Mouse (Mus musculus): ENCODE measurements around the gene Timm29.

Gene Timm29

DNA sequence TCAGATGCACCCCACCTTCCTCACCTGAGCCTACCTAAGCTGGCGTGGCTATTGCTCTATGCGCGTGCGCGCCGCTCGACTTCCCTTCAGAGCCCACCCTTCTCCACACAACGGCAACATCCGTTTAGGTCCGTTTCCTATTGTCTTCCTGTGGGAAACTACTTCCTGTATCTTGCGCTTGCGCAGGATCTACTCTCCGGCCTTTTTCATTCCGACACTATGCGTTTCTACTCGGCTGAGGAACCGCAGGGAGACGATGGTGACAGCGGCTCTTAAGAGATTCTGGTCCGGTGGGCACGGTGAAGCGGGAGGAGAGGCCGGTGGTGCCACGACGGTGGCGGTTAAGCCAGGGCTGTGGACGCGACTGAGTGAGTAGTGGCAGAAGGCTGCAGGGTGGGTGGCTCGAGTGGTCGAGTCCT is at the start of gene Timm29, which contains the start of gene Yipf2:
Gene Timm29 (plus strand): TSS at position 20 of the 419 bp plus-strand sequence.
Gene Yipf2 (minus strand): TSS at position 126 of the 419 bp plus-strand sequence.
- peak; percentile 92 to 94 for DNase-seq

DNA sequence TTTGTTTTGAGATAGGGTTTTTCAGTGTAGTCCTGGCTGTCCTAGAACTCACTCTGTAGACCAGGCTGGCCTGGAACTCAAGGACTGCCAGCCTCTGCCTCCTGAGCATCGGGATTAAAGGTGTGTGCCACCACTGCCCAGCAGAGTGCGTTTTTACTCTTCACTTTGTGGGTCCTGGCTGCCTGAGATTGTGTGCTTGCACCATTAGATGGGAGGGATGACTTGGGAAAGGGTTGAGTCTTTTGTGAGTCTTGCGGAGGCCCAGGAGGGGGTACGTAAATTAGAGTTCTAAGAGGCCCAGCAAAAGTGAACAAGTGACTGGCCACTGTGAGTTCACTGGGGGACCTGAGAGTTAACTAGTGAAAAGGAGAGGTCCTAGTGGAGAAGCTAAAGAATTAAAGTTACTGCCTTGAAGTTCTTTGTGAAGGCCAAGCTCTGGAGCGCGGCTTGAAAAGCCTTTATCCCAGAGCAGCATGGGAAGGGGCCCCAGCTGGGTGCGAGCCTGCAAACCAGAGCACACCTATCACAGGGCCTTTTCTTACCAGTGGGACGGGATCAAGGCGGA is 47.1 kb upstream of the Timm29 start:
- no peak for DNase-seq

DNA sequence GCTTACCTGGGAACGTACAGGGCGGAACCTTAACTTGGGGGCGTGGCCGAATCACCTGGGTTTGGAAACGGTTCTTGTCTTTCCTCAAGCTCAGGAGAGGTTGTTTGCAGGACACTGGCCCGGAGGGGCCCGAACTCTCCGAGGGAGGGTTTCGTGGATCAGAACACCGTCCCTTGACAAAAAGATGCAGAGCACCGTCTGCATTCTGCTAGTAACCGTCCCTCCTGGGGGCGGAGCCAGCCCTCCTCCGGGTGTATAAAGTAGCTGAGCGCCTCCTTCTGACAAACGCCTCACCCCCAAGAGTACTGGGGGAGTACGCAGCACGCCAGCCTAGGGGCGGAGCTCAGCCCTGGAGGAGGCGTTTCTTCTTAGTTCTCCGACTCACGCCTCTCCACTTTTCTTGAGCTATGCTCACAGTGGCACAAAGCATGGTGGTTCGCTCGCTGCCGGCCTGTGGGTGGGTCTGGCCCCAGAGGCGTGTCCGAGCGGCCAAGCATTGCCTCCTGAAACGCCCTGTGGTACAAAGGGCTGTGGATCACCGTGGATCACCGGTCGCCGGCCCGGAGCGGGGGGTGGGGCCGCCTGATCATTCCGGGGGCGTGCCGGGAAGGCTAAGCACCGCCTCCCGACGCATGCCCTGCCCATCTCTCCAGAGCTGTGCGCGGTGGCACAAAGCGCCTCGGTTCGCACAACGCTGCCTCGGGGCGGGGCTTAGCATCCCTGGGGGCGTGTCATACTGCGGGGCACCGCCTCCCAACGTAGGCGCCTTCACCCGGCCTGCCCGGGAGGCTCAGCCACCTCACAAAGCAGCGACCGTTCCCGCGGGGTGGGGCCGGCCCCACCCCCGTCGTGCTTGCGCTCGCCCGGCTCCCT is 46.4 kb upstream of the Timm29 start:
- peak; percentile 99 to 100 for DNase-seq

DNA sequence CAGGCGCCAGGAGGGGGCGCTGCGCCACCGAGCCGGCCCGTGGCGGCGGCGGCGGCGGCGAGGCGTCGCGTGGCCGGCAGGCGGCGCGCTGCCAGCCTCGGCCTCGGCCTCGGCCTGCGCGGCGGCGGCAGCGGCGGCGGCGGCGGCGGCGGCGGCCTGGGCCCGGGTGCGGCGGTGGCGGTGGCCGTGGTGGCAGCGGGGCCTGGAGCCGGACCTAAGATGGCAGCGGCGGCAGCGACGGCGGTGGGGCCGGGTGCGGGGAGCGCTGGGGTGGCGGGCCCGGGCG is 45.8 kb upstream of the Timm29 start, which contains the start of gene Carm1:
Gene Carm1 (plus strand): TSS at position 106 of the 286 bp plus-strand sequence.
- peak in 1 of 2 experiments; percentile 55 for DNase-seq

DNA sequence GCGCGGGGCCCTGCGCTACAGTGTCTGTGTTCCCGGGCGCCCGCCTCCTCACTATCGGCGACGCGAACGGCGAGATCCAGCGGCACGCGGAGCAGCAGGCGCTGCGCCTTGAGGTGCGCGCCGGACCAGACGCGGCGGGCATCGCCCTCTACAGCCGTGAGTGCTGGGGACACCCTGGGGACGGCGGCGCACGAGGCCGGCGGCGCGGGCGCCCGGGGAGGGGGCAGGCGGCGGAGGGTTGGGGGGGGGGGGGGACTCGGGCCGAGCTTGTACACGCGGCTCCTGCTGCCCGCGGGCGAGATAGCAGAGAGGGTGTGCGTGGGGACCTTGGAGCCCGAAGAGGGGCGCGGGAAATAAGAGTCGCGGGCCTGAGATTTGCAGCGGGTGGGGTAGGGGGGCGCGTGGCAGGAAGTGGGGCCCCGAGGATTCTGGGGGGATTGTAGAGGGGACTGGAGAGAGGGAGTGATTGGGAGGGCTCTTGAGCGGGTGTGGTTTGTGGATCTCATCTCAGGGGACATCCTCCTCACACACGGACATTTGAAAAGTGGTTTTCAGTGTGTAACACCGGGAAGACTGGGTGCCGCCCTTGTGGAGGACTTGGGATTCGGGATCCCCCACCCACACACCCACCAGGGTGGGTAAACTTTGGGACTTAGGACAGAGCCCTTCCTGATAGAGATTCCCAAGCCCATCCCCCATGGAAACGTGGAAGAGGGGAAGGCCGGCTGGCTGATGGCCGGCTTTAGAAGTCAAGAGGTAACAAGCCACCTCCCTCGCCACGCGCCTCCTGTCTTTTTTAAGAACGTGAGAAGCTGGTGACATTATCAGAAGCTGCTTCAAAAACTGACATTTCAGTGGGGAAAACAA is 45.2 kb upstream of the Timm29 start:
- peak; percentile 52 to 56 for DNase-seq

DNA sequence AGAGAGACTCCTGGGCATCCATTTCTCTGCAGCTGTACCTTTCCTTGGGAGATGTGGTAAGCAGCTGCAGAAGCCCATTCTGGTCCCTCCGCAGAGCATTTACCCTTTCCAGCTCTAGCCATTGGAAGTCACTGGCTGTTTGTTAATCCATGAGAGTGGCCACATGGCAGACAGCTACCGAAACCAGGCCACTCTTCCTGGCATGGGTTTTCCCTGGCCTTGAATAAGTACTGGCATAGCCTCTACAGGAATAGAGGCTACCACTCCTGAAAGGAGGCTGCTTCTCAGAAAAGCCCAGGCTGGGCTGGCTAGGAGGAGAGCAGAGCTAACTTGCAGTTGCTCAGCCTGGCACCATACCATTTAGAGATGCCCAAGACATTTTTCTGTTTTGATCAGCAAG is 41.5 kb upstream of the Timm29 start:
- DNase-seq, result no peak

DNA sequence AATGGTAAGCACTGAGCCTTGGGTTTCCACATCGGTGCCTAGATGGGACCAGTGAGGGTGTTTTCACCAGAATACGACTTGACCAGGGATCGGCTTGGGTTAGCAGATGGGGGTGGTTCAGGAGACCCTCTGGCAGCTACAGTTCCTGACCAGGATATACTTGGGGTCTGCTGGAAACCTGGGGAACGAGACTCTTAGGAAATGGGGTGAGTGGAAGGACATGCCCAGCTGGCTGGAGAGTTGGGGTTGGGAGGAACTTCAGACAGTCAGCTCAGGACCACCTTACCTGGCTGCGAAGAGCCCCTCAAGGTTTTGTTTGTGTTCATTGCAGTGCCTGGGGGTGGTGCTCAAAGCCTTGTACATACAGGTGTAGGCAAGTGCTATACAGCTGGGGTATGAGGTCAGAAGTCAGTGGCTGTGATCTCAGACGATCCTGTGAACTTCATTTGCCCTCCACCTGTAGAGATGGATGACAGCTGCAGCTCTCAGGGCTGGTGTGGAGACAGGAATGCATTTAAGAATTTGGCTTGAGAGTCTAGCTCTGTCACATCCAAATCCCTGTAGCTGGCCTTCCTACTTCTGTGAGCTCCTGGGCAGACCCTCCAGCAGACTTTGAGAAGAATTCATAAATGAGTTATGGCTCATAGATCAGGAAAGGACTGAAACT is 38.8 kb upstream of the Timm29 start:
- no peak for DNase-seq

DNA sequence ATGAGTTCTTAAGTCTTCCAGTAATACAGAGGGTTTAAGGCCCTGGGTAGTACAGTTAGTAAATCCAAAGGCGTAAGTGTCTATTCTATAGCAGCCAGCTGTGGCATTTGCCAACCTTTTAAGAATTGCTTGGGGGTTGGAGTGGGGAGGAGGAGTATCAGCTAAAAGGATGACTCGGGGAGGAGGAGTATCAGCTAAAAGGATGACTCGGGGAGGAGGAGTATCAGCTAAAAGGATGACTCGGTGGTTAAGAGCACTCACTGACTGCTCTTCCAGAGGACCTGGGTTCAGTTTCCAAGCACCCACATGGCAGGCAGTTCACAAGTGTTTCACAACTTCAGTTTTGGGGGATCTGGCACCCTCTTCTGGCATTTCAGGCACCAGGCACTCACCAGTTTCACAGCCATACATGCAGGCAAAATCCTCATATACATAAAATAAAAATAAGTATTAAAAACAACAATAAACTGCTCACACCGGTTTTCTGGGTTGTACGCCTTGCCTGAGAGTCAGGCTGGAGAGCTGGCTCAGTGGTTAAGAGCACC is 37.3 kb upstream of the Timm29 start:
- no peak for DNase-seq

DNA sequence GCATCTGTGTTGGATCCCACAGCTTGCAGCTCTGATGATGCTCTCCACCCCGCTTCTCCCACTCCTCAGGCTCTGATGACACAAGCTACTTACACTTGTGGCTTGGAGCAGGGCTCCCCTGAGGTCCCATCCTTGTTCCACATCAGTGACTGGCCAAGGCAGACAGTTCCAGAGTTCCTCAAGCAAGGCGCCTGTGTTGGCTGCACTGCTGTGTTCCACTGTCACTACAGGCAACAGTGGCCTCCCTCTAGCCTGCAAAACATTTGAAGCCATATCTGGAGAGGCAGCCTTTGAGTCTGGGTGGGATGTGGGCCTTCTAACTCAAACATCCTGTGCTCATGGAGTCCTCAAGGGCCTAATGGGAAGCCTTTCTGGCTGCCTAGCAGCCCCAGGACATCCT is 35.5 kb upstream of the Timm29 start:
- DNase-seq, result no peak

DNA sequence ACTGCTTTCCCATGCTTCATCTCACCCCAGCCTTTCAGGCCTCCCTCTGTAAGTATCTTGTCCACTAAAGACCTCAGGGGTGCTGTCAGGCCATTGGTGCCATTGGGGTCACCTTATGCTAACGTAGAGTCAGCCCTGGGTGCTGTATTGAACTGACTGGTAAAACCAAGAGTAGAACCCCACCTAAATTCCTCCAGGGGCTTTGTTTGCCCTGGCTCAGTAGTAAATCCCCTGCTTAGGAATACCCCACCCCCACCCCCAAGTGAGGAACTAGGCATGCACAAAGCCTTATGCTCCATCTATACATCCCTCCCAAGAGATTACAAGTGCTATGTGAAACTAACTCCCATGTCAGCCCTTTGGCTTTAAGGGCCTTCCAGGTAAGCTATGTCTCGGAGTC is 35.0 kb upstream of the Timm29 start:
- no peak for DNase-seq

DNA sequence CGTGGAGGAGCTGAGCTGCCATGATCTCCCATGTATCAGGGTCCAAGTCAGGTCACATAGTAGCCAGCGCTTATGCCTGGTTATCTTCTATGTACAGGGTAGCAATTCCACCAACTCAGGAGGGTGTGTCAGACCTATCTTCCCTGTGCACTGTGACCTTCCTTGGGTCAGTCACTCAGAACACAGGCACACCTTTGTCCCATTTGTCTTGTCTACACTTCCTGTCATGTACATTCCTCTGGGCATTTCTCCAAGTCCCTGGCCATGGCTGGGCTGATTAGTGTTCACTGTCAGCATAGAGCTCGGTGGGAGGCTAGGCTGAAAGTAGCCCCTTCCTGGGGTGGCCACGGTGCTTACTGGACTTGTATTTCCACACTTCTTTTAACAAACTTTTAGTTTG is 34.2 kb upstream of the Timm29 start:
- DNase-seq, result peak in 1 of 2 experiments; percentile 26

DNA sequence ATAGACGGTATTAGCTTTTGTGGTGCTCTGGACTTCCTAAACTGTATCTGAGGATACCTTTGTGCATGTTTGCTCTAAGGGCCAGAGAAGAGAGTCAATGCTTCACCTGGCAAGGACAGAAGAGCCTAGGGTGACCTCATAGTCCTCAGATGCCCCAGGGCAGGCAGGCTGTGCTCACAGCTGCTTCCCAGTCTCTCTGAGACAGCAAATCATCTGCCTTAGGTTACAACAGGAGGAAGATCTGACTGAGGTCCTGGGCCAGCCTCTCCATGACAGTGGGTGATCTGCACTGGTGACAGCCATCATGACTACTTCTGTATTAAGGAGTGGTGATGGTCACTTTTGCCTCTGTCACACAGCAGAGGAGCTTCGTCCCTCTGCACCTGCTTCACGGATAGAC is 33.4 kb upstream of the Timm29 start:
- no peak for DNase-seq

DNA sequence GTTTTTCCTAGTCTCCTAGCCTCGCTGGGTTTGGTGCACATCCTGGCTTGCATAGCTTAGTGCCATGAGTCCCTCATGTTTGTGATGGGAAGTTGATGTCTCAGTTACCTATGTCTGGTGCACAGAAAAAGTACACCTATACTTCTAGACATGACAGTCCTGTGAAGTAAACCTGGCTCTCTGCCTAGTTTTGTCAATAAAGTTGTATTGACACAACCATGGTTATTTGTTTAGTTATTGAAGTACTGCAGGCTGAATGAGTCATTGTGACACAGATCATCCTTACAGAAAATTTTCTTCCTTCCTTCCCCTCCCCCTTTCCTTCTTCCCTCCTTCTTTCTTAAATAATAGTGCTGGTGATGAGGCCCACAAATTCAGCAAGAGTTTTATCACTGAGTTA is 28.1 kb upstream of the Timm29 start:
- no peak for DNase-seq

DNA sequence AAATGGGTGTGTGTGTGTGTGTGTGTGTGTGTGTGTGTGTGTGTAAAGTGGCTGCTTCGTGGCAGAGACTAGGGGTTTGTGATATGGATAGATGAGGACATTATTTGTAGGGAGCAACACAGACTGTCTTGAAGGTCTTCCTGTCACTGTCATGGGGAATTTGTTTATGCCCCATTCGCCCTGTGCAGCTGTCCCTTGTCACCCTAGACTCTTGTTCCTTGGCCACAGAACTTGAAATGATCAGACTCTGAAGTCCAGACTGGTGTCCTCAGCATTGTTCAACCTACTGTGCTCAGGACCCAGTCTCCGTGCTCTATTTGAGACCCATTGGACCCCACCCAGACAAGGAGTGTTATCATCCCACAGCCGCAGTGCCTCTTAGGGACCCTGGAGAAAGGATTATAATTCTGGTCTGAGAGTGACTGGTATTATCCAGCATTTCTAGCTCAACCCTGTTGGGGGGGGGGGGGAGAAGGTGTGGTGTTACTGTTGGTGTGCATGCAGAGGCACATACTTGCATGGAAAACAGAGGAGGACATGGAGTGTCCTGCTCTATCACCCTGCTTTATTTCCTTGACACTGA is 27.4 kb upstream of the Timm29 start:
- no peak for DNase-seq

DNA sequence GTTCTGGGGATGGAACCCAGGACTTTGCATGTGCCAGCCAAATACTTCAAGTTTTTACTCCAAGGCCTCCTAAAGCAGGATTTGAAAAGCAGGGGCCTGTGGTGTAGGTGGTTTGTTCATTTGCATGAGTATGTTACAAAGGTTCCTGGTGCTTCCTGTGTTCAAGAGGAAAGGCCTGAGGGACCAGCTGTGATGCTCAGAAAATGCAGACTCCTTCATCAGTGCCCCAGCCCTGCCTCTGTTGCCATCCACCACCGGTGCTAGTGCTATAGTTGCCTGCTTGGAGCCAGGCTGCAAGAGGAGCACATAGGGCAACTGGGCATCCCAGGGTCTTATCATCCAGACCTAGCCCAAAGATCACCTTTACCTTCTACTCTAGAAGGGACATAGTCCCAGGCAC is 26.0 kb upstream of the Timm29 start:
- DNase-seq, result no peak

DNA sequence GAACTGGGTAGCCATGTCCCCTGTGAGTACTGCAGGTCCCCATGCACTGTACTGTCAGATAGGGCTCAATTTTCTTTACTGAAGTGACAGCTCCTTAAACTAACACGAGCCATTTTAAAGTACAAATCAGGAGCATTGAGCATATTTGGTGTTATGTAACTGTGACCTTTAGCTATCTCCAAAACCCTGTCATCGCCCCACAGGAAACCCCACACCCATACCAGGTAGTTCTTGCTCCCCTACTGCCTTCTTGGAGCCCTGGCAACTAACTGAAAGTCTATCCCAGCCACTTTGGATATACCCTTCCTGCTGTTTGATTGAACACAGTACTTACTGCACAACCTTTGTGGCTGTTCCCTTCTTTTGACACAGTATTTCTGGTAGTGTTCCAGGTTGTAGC is 25.5 kb upstream of the Timm29 start:
- DNase-seq, result no peak

DNA sequence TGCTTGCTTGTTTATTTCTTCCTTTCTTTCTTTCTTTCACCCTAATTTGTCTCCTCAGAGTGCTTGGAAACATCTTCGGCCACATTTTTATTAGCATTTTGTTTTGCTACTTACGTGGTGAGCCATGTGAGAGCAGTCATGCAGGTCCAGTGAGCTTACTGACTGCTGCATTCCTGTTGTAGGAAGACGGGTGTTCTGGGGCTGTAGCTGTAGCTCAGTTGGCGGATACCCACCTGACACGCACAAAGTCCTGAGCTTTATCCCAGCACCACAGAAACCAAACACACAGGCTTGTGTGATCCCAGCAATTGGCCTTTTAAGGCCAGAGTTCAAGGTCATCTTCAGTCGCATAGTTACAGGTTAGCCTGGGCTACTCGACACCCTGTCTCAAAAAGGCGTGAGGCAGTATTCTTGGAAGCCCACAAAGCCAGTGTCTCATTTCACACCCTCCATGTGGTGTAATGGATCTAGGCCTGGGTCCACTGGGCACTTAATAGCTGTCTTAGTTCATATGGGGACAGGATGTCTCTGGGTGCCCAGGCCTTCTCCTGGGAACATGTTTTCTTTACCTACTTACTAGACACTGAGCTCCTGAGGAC is 23.8 kb upstream of the Timm29 start:
- no peak for DNase-seq

DNA sequence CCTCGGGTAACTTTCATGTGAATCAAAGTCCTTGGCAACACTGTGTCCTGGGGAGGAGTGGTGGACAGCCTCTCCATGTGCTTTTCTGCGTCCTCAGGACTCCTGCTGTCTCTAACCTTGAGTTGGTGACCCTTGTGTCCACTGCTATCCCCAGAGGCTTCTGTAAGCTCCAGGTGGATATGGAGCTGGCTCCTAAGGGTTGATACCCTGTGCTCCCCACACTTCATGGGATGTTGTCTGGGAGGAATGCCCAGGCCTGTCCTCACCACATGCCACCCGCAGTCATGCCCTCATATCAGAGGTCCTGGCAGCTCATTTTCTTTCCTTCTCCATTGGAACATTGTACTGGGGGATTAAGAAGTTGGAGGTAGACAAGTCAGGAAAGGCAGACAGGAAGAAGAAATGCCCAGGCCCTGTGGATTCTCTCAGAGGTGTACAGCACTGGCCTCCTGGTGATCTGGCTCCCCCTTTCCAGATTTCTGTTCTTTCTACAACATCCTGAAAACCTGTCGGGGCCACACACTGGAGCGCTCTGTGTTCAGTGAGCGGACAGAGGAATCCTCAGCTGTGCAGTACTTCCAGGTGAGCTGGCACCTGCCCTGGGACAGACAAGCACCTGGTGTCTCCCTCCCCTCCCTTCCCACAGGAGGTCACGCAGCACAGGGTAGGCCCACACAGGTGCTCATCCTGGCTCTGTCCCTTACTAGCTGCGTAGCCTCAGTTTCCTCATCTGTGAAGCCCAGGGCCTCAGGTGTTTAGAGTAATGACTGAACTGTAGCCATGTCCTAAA is 18.3 kb upstream of the Timm29 start:
- no peak for DNase-seq

DNA sequence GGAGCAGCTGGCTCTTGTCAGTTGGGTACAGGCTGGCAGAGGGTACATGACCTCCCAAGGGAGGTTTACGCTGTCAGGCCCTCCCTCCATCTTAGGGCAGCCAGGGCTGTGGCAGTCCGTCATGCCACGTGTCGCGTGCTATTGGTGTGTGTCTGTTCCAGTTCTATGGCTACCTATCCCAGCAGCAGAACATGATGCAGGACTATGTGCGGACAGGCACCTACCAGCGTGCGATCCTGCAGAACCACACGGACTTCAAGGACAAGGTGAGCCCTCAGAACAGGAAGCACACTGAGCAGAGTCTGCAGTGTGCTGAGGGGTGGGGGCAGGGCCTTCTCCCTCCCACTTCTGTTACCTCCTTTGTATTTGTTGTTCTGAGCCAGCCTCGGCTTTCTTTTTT is 17.3 kb upstream of the Timm29 start:
- DNase-seq, result no peak

DNA sequence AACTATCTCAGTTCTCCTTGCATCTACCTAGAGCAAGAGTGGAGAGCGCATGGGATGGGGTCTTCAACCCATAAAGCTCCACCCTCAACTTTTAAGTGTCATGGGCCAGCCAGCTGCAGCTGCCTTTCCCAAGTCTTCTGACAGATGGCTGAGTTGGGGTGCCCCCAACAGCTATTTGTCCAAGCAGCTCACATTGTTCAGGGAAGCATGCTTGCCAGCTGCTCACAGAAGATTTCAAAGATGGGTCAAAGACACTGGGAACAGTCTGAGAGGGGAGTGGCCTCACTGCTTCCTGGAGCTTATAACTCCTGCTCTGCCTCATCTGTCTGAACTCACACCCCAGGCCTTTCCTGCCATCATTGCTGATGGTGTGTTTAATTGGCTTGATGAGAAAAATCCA is 16.2 kb upstream of the Timm29 start:
- no peak for DNase-seq

DNA sequence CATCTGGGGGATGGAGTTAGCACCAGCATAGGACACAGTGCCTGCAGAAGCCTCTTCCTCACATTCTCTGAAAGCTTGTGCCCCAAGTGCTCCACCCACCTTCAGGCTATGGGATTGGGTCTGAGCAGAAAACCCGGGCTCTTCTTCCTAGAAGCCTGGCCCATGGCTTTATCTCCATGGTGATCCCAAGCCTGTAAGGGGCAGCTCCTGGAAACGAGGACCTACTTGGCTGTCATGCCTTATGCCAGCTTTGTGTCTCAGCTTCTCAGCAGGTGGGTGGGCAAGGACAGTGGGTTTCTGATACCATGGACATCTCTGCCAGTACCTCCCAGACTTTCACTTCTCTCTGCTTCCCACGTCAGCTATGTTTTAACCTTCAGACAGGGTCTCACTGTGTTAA is 14.3 kb upstream of the Timm29 start:
- DNase-seq, result no peak

All from kidney, adult 8-10 months (tissue).